Mouse (Mus musculus) hindbrain, embryonic 13.5 days (tissue): ENCODE measurements around the gene Klc3. TPM values are rescaled to one million over a fixed set of nuclear protein-coding genes. Genes with fewer than 3 reads are reported as not detected.

Experiments
- ATAC-seq: fragments of 200-750 bp; cut with Nextera tagmentation; 2 replicates; pipeline ENCODE4 v1.8.0; 2017; ENCODE audit warnings: moderate TSS enrichment; ENCODE audit not compliant: low FRiP score
- H3K27ac ChIP-seq: fragments of 300-500 bp; sonication (generic); 2 replicates; pipeline ENCODE4 v1.5.1; 2015; ENCODE audit warnings: inconsistent platforms, mild to moderate bottlenecking, moderate library complexity
- H3K27me3 ChIP-seq: fragments of 300-500 bp; sonication (generic); 2 replicates; pipeline ENCODE4 v1.6.1; 2015; ENCODE audit warnings: mild to moderate bottlenecking, inconsistent platforms
- H3K36me3 ChIP-seq: fragments of 300-500 bp; sonication (generic); 2 replicates; pipeline ENCODE4 v1.6.1; 2015; ENCODE audit warnings: mild to moderate bottlenecking, inconsistent platforms
- H3K4me1 ChIP-seq: fragments of 300-500 bp; sonication (generic); replicated peaks from 2 replicates; pipeline ENCODE4 v1.6.1; 2015; ENCODE audit warnings: inconsistent platforms
- H3K4me2 ChIP-seq: fragments of 300-500 bp; sonication (generic); 2 replicates; pipeline ENCODE4 v1.6.1; 2015; ENCODE audit warnings: inconsistent platforms, mild to moderate bottlenecking, moderate library complexity
- H3K4me3 ChIP-seq: fragments of 300-500 bp; sonication (generic); 2 replicates; pipeline ENCODE4 v1.5.1; 2015; ENCODE audit warnings: mild to moderate bottlenecking, inconsistent platforms
- H3K9ac ChIP-seq: fragments of 300-500 bp; sonication (generic); 2 replicates; pipeline ENCODE4 v1.6.1; 2015; ENCODE audit warnings: mild to moderate bottlenecking, inconsistent platforms
- H3K9me3 ChIP-seq: fragments of 300-500 bp; sonication (generic); 2 replicates; pipeline ENCODE4 v1.6.1; 2016; ENCODE audit warnings: inconsistent platforms
- WGBS: fragments of 180-500 bp; shearing (Covaris S2); methylation state at CpG from one replicate; pipeline ENCODE4 v1.1.7; 2015; 5-methylcytosine and 5-hydroxymethylcytosine counted together
- microRNA counts: library from miRNA; unstranded; fragments of <30 nt; microRNA quantifications from one replicate; lab custom pipeline; 2016
- microRNA-seq: library from miRNA; unstranded; fragments of <30 nt; microRNA quantifications from one replicate; pipeline ENCODE4, GENCODE M21; 2016
- polyA plus RNA-seq: library from polyadenylated mRNA; unstranded; fragments of >200 nt; fragmentation: Nextera tagmentation; extraction: Ambion mirVana; gene quantifications from 2 replicates; pipeline ENCODE4 v1.2.1, GENCODE M21; 2015

The Klc3 gene
- polyA plus RNA-seq, 1 experiment from 2014 or later = 2.1 TPM

- no peak overlapping the region for H3K27ac ChIP-seq
- peaks cover 45% of the 10 kb centered on the region for H3K36me3 ChIP-seq
- H3K4me1 ChIP-seq = peaks cover 39% of the 10 kb centered on the region
- peak overlapping the region; percentile 77 for H3K9ac ChIP-seq
- H3K9me3 ChIP-seq = no peaks in the 10 kb centered on the region
- H3K4me3 ChIP-seq = peak overlapping the region; percentile 56; the same call in 1 of the 2 replicates
- peak overlapping the region; percentile 97 for H3K4me2 ChIP-seq
- ATAC-seq = no peak
- peaks cover 13% of the 10 kb centered on the region for H3K27me3 ChIP-seq
- WGBS = 91% methylated on average over 25 of the region's 25 CpGs
These were observed 46.2 kb downstream of the Klc3 start for GRCm38 (mm10) chr7:19357381-19358375.

DNA sequence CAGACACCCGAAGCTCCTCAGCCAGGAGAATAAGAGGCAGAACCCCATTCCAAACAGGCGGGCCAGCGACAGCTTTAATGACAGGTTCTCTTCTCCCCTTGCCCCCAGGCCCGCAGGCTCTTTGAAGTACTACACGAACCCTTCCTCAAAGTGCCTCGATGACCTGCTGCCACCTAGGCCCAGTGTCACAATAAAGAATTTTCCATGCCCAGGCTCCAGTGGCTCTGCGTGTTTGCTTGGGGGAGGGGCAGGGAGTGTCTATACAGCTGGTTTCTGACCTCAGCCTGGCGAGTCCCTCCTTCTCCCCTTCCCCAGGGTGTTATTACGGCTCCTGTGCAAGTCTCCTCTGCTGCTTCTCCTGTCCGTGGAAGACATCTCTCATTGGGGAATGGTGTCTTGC, 47.6 kb downstream of the Klc3 start:
- no peak overlapping the region for H3K4me3 ChIP-seq
- 66% methylated on average over 10 of the region's 10 CpGs for WGBS
- H3K4me2 ChIP-seq = no peak overlapping the region
- H3K27ac ChIP-seq = no peak overlapping the region
- ATAC-seq = no peak
- H3K27me3 ChIP-seq = no peaks in the 10 kb centered on the region
- no peak overlapping the region for H3K9ac ChIP-seq
- peaks cover 59% of the 10 kb centered on the region for H3K36me3 ChIP-seq
- peaks cover 26% of the 10 kb centered on the region for H3K4me1 ChIP-seq
- no peaks in the 10 kb centered on the region for H3K9me3 ChIP-seq

DNA sequence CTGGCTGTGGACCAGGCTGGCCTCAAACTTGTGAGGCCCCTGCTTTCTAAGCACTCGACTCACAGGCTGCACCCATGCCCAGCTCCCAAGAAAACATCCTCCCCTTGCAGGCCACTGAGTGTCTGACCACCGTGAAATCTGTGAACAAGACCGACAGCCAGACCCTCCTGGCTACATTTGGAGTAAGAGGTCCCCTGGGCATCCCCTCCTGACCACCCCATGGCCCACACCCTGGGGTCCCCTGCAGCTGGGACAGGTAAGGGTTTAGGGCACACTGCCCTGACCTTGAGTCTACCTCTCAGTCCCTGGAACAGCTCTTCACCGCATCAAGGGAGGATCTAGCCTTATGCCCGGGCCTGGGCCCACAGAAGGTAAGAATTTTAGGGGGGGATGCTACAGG, 48.9 kb downstream of the Klc3 start:
- Histone ChIP-seq H3K4me2 (no peak overlapping the region), H3K4me1 (peaks cover 16% of the 10 kb centered on the region), H3K27me3 (no peaks in the 10 kb centered on the region), H3K27ac (no peak overlapping the region), H3K9me3 (no peaks in the 10 kb centered on the region), H3K36me3 (peaks cover 69% of the 10 kb centered on the region), H3K4me3 (no peak overlapping the region), H3K9ac (0 out of 2 replicates have a peak overlapping the region, but pooled peaks have one; percentile 35)
- ATAC-seq = no peak
- 96% methylated on average over 5 of the region's 5 CpGs for WGBS

DNA sequence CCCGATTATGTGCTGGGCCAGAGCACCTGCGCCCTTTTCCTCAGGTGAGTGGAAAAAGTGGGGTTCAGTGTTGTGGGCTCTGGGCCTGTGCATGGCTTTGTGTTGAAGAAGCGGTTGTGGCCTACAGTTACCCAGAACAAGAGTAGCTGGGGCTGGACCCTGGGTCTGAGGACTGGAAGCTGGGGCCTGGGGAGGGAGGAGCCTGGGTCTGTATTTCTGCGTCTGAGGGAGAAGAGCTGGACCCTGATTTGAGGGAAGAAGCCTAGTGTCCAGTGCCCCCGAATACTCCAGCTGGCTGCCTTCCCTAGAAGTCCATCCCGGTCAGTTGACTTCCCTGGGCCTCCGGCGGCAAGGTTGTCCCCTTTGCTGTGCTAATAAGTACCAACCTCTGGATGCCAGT, 53.7 kb downstream of the Klc3 start:
- H3K27me3 ChIP-seq = no peaks in the 10 kb centered on the region
- peaks cover 15% of the 10 kb centered on the region for H3K4me1 ChIP-seq
- no peak overlapping the region for H3K4me3 ChIP-seq
- no peaks in the 10 kb centered on the region for H3K9me3 ChIP-seq
- H3K36me3 ChIP-seq = peaks cover 71% of the 10 kb centered on the region
- H3K9ac ChIP-seq = no peak overlapping the region
- WGBS = 96% methylated on average over 8 of the region's 8 CpGs
- H3K4me2 ChIP-seq = no peak overlapping the region
- no peak for ATAC-seq
- H3K27ac ChIP-seq = no peak overlapping the region

- Histone ChIP-seq H3K4me2 (no peak overlapping the region), H3K36me3 (peaks cover 63% of the 10 kb centered on the region), H3K9me3 (no peaks in the 10 kb centered on the region), H3K4me1 (peaks cover 19% of the 10 kb centered on the region), H3K27me3 (no peaks in the 10 kb centered on the region), H3K9ac (no peak overlapping the region), H3K4me3 (no peak overlapping the region), H3K27ac (no peak overlapping the region)
- no peak for ATAC-seq
- WGBS = 90% methylated on average over 13 of the region's 13 CpGs
These were observed 54.6 kb downstream of the Klc3 start for GRCm38 (mm10) chr7:19349188-19349915.

DNA sequence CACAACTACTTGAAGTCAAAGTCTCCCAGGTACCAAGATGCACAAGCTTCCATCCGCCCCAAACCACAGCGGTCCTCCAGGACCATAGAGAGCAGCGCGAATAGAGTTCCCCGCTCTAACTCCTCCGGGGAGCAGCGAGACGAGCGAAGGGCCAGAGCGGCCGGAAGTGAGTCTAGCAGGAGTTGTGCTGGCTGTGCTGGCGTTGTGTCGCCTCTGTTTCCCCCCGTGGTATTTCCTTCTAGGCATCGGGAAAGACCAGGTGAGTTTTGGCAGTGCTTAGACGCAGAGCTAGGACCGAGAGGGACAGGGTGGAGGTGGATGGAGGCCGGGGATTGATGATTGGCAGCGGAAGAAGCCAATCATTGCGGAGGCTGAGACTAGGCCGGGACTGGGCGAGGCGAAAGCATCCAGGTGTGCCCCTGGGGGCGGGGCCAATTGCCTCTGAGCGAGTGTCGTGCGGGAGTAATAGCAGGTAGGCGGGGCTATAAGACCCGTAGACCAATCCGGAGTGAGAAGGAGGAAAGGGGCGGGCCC, 58.9 kb downstream of the Klc3 start:
- WGBS = 0% methylated on average over 31 of the region's 31 CpGs
- peak; percentile 95 for ATAC-seq
- Histone ChIP-seq H3K4me3 (peak overlapping the region; percentile 67), H3K9me3 (no peaks in the 10 kb centered on the region), H3K36me3 (peaks cover 24% of the 10 kb centered on the region), H3K27me3 (peaks cover 19% of the 10 kb centered on the region), H3K9ac (peak overlapping the region; percentile 75), H3K4me2 (peak overlapping the region; percentile 81), H3K27ac (peak overlapping the region; percentile 91), H3K4me1 (peaks cover 42% of the 10 kb centered on the region)

MicroRNAs encoded within 50 kb of the gene (microRNA counts, 519-probe panel; counts per million panel counts)
- 51.3 counts per million for microRNA mmu-miR-343 (lab: Ali Mortazavi, UCI)

Small RNAs within 50 kb of the gene (microRNA-seq; reads per million reads assigned to microRNA genes)
- gene Mir343 = not detected

Other genes starting within 250 kb of the Klc3 start
- gene Gipr, start 238.0 kb downstream of the Klc3 start, polyA plus RNA-seq = 1.6 and 2.3 TPM in 2 replicates
- 6.6 and 8.2 TPM in 2 replicates for gene Eml2, start 227.7 kb downstream of the Klc3 start, polyA plus RNA-seq
- gene Gpr4, start 191.6 kb downstream of the Klc3 start, polyA plus RNA-seq = 1.8 and 2.3 TPM in 2 replicates
- gene Opa3, start 175.8 kb downstream of the Klc3 start, polyA plus RNA-seq = 36.9 and 37.1 TPM in 2 replicates
- gene Vasp, start 132.3 kb downstream of the Klc3 start, polyA plus RNA-seq = 38.5 and 39.7 TPM in 2 replicates
- 0.49 and 0.69 TPM in 2 replicates for gene Ppm1n, start 124.0 kb downstream of the Klc3 start, polyA plus RNA-seq
- 101 and 104 TPM in 2 replicates for gene Rtn2, start 121.5 kb downstream of the Klc3 start, polyA plus RNA-seq
- gene Fosb, start 94.1 kb downstream of the Klc3 start, polyA plus RNA-seq = 0.06 and 0.08 TPM in 2 replicates
- 84.9 and 96.6 TPM in 2 replicates for gene Ercc1, start 59.3 kb downstream of the Klc3 start, polyA plus RNA-seq
- gene Cd3eap, start 44.6 kb downstream of the Klc3 start, polyA plus RNA-seq = 20.9 and 22.1 TPM in 2 replicates
- gene Ppp1r13l, start 44.4 kb downstream of the Klc3 start, polyA plus RNA-seq = 1.4 and 2.2 TPM in 2 replicates
- 20.9 and 28.4 TPM in 2 replicates for gene Ercc2, start 22.1 kb downstream of the Klc3 start, polyA plus RNA-seq
- 0.81 and 0.87 TPM in 2 replicates for gene Ckm, start 672 bp upstream of the Klc3 start, polyA plus RNA-seq
- gene Mark4, start 54.7 kb upstream of the Klc3 start, polyA plus RNA-seq = 16.1 TPM in 2 replicates
- 0.38 and 0.43 TPM in 2 replicates for gene Exoc3l2, start 59.2 kb upstream of the Klc3 start, polyA plus RNA-seq
- 3.2 and 3.5 TPM in 2 replicates for gene Bloc1s3, start 104.3 kb upstream of the Klc3 start, polyA plus RNA-seq
- 43.9 and 44.9 TPM in 2 replicates for gene Trappc6a, start 104.3 kb upstream of the Klc3 start, polyA plus RNA-seq
- gene Nkpd1, start 113.7 kb upstream of the Klc3 start, polyA plus RNA-seq = 0.32 and 0.50 TPM in 2 replicates
- gene Ppp1r37, start 159.0 kb upstream of the Klc3 start, polyA plus RNA-seq = 32.1 and 32.7 TPM in 2 replicates
- gene Zfp296, start 173.2 kb upstream of the Klc3 start, polyA plus RNA-seq = 0.17 and 0.22 TPM in 2 replicates
- gene Gemin7, start 173.5 kb upstream of the Klc3 start, polyA plus RNA-seq = 139 and 144 TPM in 2 replicates
- 54.2 and 60.5 TPM in 2 replicates for gene Clasrp, start 200.4 kb upstream of the Klc3 start, polyA plus RNA-seq
- gene Relb, start 225.3 kb upstream of the Klc3 start, polyA plus RNA-seq = 4.9 and 5.4 TPM in 2 replicates